Mouse (Mus musculus) G1E (cell line): ENCODE measurements around the gene Nudt8. TPM values are rescaled to one million over a fixed set of nuclear protein-coding genes. Genes with fewer than 3 reads are reported as not detected.

Experiments used
- ATAC-seq: 2 replicates; pipeline ENCODE4 v1.8.0; 2016; ENCODE audit warnings: mild to moderate bottlenecking; ENCODE audit not compliant: insufficient number of reproducible peaks, poor library complexity, low FRiP score, severe bottlenecking; ENCODE audit errors: extremely low read depth
- DNase-seq: peaks from one replicate; pipeline ENCODE4 v3.0.0; 2012; ENCODE audit warnings: low spot score
- H3K27me3 ChIP-seq: 2 replicates; pipeline ENCODE4 v1.6.1; 2012; ENCODE audit warnings: mild to moderate bottlenecking, low read length, inconsistent platforms; ENCODE audit not compliant: insufficient read depth
- H3K36me3 ChIP-seq: replicated peaks from 2 replicates; pipeline ENCODE3; 2012; ENCODE audit warnings: mild to moderate bottlenecking, inconsistent platforms
- H3K4me1 ChIP-seq: 2 replicates; pipeline ENCODE4 v1.6.1; 2012; ENCODE audit warnings: low read depth, low read length, inconsistent platforms, mixed read lengths; ENCODE audit not compliant: insufficient read depth
- H3K4me3 ChIP-seq: 2 replicates; pipeline ENCODE4 v1.5.1; 2012; ENCODE audit warnings: low read depth, mild to moderate bottlenecking, inconsistent platforms, low read length, moderate library complexity, mixed read lengths
- H3K9me3 ChIP-seq: replicated peaks from 2 replicates; pipeline ENCODE4 v1.6.1; 2012; ENCODE audit warnings: inconsistent platforms
- CTCF ChIP-seq: IDR thresholded peaks from 2 replicates; pipeline ENCODE4 v1.5.1; 2012; ENCODE audit warnings: low read depth, low read length, inconsistent platforms, mixed read lengths
- GATA1 ChIP-seq: IDR thresholded peaks from 2 replicates; pipeline ENCODE4 v1.6.1; 2012; ENCODE audit warnings: borderline replicate concordance, low read length, inconsistent platforms, mixed read lengths
- GATA2 ChIP-seq: IDR thresholded peaks from 2 replicates; pipeline ENCODE4 v1.6.1; 2012; ENCODE audit warnings: low read depth, low read length, inconsistent platforms, borderline replicate concordance
- POLR2AphosphoS5 ChIP-seq: IDR thresholded peaks from 2 replicates; pipeline ENCODE4 v1.6.1; 2012; ENCODE audit warnings: low read depth, low read length, inconsistent platforms; ENCODE audit not compliant: insufficient replicate concordance
- TAL1 ChIP-seq: conservative IDR thresholded peaks from 2 replicates; pipeline ENCODE4 v1.6.1; 2012; ENCODE audit warnings: low read depth, low read length, inconsistent platforms, mixed read lengths
- polyA plus RNA-seq: library from polyadenylated mRNA; stranded (reverse); fragments of >175 nt; gene quantifications from 2 replicates; pipeline ENCODE4 v1.2.3, GENCODE M21; 2012
- total RNA-seq, 2 experiments: library from RNA; stranded (forward) in 1 of 2; stranded (reverse) in 1 of 2; fragments of 200-1000 nt in 1 of 2; fragments of >200 nt in 1 of 2; fragmentation: Nextera tagmentation in 1 of 2; gene quantifications; 2 replicates each; pipeline ENCODE4 v1.2.3; 2014 to 2017

The Nudt8 gene
- total and polyA plus RNA-seq, 3 experiments, result 11.0 to 22.4 (median 11.7) TPM

DNA sequence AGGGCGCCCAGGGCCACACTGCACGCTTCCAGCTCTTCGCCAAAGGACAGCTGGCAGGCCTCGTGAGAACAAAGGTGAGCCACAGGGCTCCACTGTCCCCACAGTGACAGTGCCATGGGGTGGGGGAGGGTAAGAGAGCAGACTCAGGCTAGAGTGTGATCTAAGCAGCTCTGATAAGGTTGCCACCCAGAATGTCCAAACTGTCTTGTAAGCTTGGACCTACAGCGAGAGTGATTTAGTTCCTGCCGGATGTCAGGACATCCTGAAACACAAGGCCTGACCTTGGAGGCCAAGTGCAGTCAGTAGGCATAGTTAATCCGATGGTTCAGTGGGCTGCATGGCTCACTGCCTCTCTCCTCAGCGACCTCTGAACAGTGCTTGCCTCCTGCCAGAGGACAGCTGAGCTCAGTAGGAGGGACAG lies 15.1 kb upstream of the Nudt8 start:
- H3K36me3 ChIP-seq, result no peaks in the 10 kb centered on the region
- peaks cover 33% of the 10 kb centered on the region for H3K27me3 ChIP-seq
- no peak overlapping the region for H3K4me3 ChIP-seq
- peaks cover 10% of the 10 kb centered on the region for H3K4me1 ChIP-seq
- H3K9me3 ChIP-seq, result no peaks in the 10 kb centered on the region
- DNase-seq (no peak), ATAC-seq (no peak)
- TF ChIP-seq GATA2 (no peak), POLR2AphosphoS5 (no peak), CTCF (no peak), TAL1 (no peak), GATA1 (no peak)

DNA sequence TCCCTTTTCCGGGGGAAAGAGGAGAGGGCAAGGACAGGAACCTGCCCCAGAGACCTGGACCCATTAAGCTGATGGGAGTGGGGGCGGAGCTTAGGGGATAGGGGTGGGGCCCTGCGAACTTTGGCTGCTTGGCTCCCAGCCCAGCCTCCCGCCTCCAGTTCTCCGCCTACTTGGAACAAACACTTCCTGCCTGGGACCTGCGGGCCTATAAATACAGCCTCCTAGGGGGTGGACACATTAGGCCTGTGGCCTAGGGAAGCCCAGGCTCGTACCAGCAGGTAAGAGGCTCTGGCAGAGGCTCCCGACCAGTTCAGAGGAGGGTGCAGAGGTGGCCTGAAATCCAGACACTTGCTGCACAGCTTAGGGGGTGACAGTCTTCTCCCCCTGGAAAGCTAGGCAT lies 14.0 kb upstream of the Nudt8 start, which contains the start of gene Acy3:
Gene Acy3, plus strand, starts transcription at position 237 of the 400 bp plus-strand sequence.
- Histone ChIP-seq H3K9me3 (no peaks in the 10 kb centered on the region), H3K4me3 (no peak within 1 kb of the TSS), H3K4me1 (peaks cover 10% of the 10 kb centered on the region), H3K27me3 (peaks cover 35% of the 10 kb centered on the region), H3K36me3 (no peaks in the 10 kb centered on the region)
- peak; percentile 68 for DNase-seq
- TF ChIP-seq GATA2 (no peak), POLR2AphosphoS5 (no peak), CTCF (no peak), GATA1 (no peak), TAL1 (no peak)
- ATAC-seq, result 0 out of 2 replicates have a peak, but pooled peaks have one; percentile 8

DNA sequence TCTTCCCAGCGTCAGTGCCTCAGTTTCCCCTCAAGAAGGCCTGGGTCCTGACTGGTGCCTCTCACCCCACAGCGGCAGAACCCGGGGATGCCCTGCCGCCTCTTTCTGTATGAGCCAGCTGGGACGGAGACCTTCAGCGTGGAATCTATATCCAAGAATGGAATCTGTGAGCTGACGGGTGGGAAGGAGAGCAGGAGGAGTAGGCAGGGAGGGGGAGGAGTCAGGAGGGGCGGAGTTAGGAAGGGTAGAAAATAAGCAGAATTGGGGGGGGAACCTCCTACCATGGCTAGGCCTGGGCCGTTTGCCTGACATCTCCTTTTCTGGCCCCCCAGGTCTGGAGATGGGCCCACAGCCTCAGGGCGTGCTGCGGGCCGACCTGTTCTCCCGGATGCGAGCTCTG lies 12.3 kb upstream of the Nudt8 start:
- no peak overlapping the region for H3K4me3 ChIP-seq
- peaks cover 42% of the 10 kb centered on the region for H3K27me3 ChIP-seq
- TF ChIP-seq POLR2AphosphoS5 (no peak), GATA1 (no peak), CTCF (no peak), GATA2 (no peak), TAL1 (no peak)
- no peak for DNase-seq
- no peaks in the 10 kb centered on the region for H3K9me3 ChIP-seq
- peaks cover 10% of the 10 kb centered on the region for H3K4me1 ChIP-seq
- no peak for ATAC-seq
- H3K36me3 ChIP-seq, result no peaks in the 10 kb centered on the region

DNA sequence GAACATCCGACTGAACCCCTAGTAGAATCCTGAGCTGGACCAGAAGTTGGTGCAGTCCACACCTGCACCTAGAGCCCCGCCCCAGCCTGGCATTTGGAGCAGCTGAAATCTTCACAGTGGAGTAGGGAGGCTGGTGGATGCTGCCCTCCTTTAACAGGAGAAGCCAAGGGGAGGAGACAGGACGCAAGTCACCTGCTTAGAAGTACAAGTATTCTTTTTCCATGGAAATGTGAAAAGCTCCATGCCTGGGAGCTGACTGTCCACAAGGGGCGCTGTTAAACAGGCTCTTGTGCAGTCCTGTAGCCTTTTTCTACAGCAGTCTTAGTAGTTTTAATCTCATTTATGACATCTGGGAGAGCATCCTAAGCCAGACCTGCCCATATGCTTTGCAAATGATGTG lies 11.6 kb upstream of the Nudt8 start:
- H3K27me3 ChIP-seq, result peaks cover 40% of the 10 kb centered on the region
- DNase-seq (no peak), ATAC-seq (no peak)
- TF ChIP-seq GATA1 (no peak), GATA2 (no peak), POLR2AphosphoS5 (no peak), CTCF (no peak), TAL1 (no peak)
- H3K9me3 ChIP-seq, result no peaks in the 10 kb centered on the region
- no peak overlapping the region for H3K4me3 ChIP-seq
- H3K36me3 ChIP-seq, result no peaks in the 10 kb centered on the region
- H3K4me1 ChIP-seq, result peaks cover 10% of the 10 kb centered on the region

DNA sequence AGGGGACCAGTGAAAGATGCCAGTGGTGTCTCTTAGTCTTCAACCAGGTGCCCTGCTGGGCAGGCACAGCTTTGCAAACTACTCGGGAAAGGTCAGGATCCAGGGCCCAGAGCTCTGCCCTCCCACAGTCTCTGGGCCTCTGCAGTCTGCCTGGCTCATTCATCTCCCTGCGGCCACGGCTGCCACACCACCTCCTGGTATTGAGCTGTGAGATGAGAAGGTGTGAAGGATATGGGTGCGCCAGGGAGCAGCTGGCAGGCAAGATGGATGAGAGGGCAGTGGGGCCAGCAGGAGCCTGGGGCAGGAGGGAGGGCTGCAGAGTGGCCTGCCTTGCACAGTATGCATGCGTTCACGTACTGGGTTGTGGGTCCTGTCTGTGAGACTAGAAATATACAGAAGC lies 9.6 kb upstream of the Nudt8 start:
- ATAC-seq (no peak), DNase-seq (no peak)
- H3K36me3 ChIP-seq, result no peaks in the 10 kb centered on the region
- TF ChIP-seq POLR2AphosphoS5 (no peak), CTCF (no peak), TAL1 (no peak), GATA1 (no peak), GATA2 (no peak)
- no peak overlapping the region for H3K4me3 ChIP-seq
- H3K27me3 ChIP-seq, result peaks cover 43% of the 10 kb centered on the region
- H3K9me3 ChIP-seq, result no peaks in the 10 kb centered on the region
- peaks cover 10% of the 10 kb centered on the region for H3K4me1 ChIP-seq

DNA sequence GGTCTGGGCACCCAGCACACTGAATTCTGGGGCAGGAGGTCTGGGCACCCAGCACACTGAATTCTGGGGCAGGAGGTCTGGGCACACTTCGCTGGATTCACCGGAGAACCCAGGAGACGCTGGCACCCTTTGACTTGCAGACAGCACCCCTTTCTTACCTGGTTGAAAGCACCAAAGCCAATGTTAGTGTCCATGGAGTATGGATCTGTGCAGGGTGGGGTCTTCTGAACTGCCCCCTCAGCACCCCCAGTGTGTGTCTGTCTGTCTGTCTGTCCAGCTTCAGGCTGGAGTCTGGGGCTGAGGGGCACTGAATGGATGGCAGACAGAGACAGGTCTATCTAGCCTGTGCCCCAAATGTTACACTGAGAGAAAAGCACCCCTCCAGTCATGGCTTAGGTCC lies 8.8 kb upstream of the Nudt8 start:
- Histone ChIP-seq H3K4me1 (peaks cover 7% of the 10 kb centered on the region), H3K36me3 (no peaks in the 10 kb centered on the region), H3K9me3 (no peaks in the 10 kb centered on the region), H3K4me3 (no peak overlapping the region), H3K27me3 (peaks cover 51% of the 10 kb centered on the region)
- DNase-seq (no peak), ATAC-seq (no peak)
- TF ChIP-seq CTCF (no peak), GATA1 (no peak)

DNA sequence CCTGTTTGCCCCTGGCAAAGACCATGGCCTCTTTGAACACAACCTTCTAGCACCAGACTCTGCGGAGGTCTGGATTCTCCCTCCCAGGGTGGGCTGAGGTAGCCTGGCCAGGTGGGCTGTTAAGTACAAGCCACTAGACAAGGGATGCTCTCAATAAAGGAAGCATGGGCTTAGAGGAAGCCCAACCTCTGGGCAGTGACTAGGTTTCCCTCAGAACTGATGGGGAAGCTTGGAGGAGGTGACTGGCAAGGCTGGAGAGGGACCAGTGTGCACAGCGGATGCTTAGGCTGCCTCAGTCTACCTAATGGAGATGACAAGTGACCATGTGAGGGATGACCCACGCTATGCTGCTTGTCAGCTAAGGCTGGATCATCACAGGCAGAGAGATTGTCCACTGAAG lies 8.4 kb upstream of the Nudt8 start:
- H3K9me3 ChIP-seq, result no peaks in the 10 kb centered on the region
- DNase-seq, result no peak
- TF ChIP-seq GATA1, result no peak
- no peak for TF ChIP-seq TAL1
- no peak for TF ChIP-seq CTCF
- TF ChIP-seq GATA2, result no peak
- no peak for TF ChIP-seq POLR2AphosphoS5
- H3K36me3 ChIP-seq, result no peaks in the 10 kb centered on the region
- H3K27me3 ChIP-seq, result peaks cover 52% of the 10 kb centered on the region
- H3K4me3 ChIP-seq, result no peak overlapping the region
- ATAC-seq, result no peak
- H3K4me1 ChIP-seq, result peaks cover 3% of the 10 kb centered on the region; the same call in 1 of the 2 replicates
